Mouse (Mus musculus): ENCODE results near the gene Stat2. TPM values are rescaled to one million over a fixed set of nuclear protein-coding genes. Genes with fewer than 3 reads are reported as not detected.

Stat2 gene
- total RNA-seq (2022): 1 to 10 TPM; 1.6 to 4.5 (median 2.4) TPM

DNA sequence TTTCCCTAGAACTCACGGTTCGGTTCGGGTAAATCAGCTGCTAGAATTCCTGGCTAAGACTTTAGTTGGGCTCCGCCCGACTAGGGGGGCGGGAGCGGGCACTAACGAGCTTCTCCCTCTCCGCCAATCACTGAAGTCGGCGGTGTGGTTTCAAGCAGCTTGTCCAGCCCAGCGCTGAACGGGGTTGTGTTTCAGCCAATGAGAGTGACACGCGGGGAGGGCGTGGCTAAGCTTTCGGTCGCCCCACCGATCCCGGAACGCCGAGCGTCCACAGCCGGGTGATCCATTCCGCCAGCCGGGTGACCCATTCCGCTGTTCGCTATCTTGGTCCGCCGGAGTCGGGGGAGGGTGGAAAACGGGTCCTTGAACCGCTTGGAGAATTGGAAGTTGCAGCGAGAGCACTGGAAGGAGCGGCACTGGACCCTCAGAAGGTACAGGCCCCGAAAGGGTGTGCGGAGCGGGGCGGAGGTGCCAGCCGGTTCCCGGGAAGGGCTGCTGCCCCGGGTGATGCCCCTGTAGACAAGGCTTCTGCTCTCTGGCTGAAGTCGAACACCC, at the start of gene Stat2:
Gene Stat2 (plus strand): TSS at position 273 of the 555 bp plus-strand sequence.
- DNase-seq (ENCODE audit: low spot score in 2 of 2): peak; percentile 95 to 97

DNA sequence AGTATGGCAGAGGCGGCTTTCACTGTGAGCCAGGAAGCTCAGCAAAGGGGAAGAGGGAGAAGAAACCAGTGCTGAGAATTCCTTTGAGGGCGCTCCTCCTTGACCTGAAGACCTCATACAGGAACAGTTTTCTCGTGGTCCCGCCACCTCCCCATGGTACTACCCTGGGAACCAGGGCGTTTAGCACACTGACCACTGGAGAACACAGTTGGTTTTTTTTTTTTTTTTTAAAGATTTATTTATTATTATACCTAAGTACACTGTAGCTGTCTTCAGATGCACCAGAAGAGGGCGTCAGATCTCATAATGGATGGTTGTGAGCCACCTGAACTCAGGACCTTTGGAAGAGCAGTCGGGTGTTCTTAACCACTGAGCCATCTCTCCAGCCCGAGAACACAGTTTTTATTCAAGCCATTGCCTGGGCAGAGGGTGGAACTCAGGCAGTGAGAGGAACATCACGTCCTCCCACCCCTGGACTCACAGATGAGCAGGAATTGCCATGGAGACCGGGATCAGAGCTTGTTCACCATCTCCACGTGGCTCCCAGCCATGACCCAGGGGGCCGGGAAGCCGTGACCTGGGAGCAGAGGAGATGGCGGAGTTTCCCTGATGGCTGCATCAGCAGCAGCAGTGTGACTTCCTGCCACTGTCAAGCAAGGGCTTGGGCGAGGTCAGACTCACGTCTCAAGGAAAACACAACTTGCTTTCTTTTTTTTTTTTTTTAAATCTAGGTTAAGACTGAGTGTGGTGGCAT, 48.6 kb upstream of the Stat2 start:
- DNase-seq (ENCODE audit: low spot score in 2 of 2): no peak

DNA sequence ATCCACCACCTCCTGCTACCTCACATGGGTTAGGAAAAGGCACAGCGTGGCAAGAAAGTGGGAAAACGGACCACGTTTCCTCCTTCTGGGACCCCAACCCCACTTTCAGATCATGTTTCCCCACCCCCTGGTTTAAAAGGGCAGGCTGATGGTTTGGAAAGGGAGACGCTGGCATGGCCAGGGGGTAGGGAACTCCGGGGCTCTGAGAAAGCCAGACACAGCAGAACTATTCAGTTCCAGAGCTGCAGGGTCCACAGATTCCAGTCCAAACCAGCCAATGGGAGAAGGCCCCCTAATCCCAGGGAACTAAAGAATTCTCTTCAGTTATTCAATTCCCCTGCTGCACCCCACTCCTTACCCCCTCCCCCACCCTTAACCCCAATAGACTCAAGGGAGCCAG, 45.3 kb upstream of the Stat2 start:
- no peak for DNase-seq (ENCODE audit: low spot score in 2 of 2)

DNA sequence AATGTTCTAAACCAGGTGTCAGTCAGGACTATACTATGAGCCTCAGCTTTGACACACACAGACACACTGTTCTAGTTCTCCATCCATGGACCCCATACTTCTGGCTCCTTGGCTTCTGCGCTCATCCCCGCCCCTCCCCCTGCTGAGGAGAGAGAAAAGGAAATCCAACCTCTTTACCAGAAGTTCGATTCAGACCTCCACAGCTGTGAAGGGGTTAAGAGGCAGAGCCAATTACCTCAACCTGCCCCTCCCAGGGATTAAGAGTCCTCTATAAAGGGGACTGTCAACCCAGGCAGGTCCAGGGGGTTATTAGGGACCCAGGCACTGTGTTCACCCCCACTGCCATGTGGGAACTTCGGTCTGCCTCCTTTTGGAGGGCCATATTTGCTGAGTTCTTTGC, 44.8 kb upstream of the Stat2 start, which contains the start of gene Mip:
Gene Mip (plus strand): TSS at position 301 of the 400 bp plus-strand sequence.
- no peak for DNase-seq (ENCODE audit: low spot score in 2 of 2)

DNA sequence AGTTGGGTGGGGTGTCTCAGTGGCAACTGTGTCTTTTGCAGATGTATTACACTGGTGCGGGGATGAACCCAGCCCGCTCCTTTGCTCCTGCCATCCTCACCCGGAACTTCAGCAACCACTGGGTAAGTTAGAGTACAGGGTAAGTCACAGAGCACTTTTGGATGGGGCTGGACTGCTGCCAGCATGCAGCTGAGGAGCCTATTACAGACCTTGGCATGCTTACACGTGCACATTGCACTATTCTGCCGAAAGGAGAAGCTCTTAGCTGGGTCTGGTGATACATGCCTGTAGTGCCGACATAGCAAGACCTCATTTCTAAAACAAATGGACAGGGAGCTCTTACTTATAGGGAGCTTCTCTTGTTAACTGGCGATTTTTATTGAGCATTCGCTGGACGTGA, 42.8 kb upstream of the Stat2 start:
- DNase-seq (ENCODE audit: low spot score in 2 of 2): no peak

DNA sequence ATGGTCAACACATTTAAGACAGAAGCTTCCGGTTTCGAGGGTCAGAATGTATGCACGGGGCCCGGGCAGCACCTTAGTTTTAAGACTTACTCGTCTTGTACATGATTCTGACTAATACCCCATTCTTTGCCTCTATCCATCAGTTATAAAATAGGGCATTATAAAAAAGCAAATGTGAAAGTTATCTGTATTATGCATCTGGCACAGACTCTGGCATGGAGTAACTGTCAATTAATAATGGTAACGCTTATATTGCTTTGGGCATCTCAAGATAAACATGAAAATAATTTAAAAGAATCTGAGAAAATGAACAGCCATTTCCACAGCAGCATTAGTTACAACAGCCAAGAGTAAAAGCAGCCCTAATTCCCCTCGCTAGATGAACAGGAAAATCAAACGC, 42.4 kb upstream of the Stat2 start:
- DNase-seq (ENCODE audit: low spot score in 2 of 2): no peak

DNA sequence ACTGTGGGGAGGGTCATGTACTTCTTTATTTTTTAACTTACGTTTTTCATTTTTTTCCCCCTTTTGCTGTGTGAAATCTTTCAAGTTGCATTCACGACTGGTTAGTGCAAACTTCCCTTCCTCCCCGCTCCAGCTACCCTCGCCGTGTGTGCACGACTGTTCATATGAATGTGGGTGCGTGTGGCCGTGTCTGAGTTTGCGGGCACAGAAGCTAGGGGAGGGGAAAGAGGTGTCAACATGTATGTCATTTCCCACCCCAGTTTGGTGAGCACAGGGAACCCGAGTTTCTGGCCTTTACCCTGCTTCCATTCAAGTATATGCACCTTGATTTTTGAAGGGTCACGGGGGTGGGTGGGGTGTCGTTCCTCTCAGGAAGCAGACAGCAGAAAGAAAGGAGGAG, 39.8 kb upstream of the Stat2 start:
- no peak for DNase-seq (ENCODE audit: low spot score in 2 of 2)

DNA sequence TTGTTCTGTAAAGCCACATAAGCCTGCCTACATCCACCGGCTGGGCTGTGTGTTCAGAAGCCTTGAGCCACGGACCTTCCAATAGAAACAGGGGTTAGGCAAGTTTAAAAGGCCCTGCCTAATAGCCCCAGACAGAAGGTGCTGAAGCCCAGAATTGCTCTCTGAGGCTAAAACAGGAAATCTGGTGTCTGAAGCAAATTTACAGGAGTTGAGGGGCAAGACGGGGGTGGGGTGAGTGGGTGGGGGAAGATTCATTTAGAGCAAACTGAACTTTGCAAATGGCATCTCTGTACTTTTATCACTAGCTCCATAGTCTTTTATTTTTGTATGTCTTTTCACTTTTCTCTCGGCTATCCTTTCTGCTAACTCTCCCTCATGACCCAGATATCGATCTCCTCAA, 39.2 kb upstream of the Stat2 start:
- no peak for DNase-seq (ENCODE audit: low spot score in 2 of 2)

DNA sequence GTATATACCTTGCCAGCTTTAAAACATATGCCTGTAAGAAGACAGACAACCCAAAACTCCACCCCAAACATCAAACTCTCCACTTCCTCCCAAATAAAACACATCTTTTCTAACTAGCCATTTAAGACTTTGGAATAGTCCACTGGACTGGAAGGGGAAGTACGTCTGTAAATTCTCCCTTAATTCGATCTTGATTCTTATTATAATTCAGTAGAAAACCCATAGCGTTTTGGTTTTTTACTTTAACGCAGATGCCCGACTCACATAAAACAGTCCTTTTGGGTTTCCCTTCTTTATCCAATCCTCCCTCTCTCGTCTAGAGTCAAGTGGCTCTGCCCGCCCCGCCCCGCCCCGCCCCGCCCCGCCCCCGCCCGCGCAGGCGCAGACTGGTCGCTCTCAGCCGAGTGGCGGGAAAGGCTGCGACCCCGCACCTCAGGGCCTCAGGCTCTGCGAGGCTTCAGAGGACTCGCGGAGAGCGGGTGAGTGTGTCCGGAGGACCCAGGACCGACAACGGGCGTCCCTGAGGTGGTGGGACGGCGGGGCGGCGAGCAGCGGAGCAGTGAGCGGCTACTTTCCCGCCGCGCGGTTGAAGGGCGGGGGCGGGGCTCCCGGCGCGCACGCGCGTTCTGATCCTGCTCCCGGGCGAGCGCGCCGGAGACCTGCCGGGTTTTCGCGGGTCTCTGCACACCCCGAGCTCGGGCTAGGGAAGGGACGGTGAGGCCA, 38.5 kb upstream of the Stat2 start, which contains the start of gene Timeless:
Gene Timeless (plus strand): TSS at position 369 of the 723 bp plus-strand sequence.
- DNase-seq (ENCODE audit: low spot score in 2 of 2): peak; percentile 72 to 81

DNA sequence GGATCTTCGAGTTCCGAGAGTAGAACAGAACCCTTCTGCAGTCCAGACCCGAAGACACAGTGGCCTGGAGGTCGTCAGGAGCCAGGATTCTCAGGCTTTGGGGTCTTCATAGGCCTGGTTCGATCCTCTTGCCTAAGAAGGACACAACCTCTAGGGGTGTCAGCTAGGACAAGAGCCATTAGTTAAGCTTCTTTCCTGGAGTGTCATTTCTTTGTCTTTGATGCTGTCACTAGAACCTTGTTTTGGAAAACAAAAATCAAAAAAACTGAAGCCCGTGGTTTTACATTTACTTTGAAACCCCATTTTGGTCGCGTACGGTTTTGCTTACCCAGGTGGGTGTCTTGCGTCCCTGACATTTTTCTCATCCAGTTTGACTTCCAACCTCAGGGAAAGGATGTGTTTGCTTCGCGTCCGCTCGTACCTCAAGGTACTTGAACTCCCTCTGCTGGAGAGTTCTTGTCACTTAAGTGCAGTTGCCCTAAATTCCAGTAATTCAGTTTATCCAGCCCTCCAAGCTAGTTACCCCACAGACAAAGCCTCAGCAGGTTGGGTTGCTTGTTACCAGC, 37.9 kb upstream of the Stat2 start:
- no peak for DNase-seq (ENCODE audit: low spot score in 2 of 2)

DNA sequence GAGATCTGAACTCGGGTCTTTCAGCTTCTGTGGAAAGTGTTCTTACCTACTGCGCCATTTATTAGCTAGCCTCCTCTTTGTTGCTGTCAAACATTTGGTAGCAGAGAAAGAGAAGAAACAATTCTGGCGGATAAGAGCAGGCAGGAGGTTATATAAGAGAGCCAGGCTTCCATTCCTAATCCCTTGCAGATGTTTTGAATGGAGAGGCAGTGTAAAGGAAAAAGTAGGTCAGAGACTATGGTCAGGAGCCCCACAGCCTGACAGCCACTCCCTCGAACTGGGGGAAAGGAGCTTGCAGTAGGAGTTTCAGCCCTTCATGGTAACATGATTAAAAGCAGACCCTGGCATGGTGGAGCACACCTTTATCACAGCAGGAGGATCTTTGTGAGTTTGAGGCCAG, 34.0 kb upstream of the Stat2 start:
- DNase-seq (ENCODE audit: low spot score in 2 of 2): no peak

DNA sequence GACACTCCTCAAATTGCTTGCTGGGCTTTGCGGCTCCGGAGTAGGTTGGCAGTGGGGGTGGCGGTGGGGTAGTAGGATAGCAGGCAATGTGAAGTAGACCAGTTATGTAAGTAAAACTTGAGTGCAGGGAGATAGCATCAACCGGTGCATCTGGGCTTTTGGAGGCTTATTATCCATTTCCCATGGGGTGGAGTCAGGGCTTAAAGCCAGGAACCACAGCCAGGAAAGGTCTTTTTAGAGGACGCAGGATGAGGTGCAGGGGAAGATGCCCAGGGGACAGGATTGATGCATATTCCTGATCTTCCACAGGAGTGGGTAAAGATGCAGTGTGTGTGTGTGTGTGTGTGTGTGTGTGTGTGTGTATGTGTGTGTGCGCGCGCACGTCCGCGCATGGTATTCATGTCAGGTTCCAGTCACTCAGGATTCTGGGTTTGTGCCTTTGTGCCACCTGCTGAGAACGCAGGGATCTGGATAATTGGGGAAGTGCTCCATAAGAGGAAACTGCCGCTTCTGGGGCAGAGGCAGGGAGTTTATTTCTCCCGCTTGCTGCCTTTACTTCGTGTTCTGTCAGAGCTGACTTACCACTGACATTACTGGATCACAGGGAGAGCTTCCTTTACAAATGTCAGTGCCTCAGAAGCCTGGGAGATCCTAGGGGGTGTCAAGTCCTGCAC, 32.4 kb upstream of the Stat2 start:
- DNase-seq (ENCODE audit: low spot score in 2 of 2): peak in 1 of 2 experiments; percentile 19

DNA sequence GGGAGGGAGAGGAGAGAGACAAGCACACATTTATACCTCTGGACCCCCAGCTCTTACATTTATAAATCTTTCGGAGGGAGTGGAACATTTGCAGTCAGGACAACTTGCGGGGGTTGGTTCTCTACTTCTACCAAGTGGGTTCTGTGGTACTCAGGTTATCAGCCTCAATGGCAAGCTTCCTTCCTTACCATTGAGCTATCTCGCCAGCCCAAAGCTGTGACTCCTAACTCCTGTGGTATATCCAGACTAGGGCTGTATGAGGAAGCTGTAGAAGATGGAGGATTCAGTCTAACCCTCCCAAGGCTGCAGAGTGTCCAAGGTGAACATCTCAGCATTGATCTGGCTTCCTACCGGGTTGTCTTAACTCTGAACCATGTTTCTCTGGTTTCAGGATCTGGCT, 31.2 kb upstream of the Stat2 start:
- no peak for DNase-seq (ENCODE audit: low spot score in 2 of 2)

DNA sequence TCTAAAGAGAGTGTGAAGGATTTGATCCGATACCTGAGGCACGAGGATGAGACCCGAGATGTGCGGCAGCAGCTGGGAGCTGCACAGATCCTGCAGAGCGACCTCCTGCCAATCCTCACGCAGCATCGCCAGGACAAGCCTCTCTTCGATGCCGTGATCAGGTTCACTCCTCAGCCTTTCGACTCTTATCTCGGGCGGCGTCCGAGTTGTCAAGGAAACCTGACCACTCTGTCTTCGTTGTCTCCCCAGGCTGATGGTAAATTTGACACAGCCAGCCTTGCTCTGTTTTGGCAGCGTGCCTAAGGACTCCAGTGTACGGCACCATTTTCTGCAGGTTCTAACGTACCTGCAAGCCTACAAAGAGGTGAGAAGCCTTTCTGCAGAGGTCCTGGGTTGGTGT, 30.2 kb upstream of the Stat2 start:
- no peak for DNase-seq (ENCODE audit: low spot score in 2 of 2)

DNA sequence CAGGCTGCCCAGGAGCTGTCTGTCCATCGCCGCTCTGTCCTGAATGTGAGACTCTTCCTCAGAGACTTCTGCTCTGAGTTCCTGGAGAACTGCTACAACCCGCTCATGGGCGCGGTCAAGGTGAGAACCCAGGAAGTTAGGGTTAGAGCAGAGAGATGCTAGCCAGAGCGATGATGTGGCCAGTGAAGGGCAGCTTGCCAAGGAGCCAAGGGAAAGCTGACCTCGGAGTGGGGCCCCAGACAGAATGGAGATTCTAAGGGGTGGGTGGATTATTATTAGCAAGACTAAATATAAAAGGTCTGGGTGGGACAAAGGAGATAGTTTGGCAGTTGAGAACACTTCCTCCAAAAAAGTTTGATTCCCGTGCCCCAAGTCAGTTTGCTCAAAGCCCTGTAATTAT, 27.1 kb upstream of the Stat2 start:
- no peak for DNase-seq (ENCODE audit: low spot score in 2 of 2)

DNA sequence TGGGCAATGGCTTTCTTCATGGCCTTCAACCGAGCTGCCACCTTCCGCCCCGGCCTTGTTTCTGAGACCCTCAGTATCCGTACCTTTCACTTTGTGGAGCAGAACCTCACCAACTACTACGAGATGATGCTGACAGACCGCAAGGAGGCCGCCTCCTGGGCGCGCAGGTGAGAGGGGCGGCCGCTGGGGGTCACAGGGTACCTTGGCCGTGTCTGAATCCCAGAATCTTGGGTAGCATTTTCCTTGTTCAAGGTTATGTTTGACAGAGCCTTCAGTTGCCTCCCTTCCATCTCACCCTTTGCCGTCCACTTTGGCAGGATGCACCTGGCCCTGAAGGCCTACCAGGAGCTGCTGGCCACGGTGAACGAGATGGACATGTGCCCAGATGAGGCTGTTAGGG, 26.2 kb upstream of the Stat2 start:
- DNase-seq (ENCODE audit: low spot score in 2 of 2): no peak

DNA sequence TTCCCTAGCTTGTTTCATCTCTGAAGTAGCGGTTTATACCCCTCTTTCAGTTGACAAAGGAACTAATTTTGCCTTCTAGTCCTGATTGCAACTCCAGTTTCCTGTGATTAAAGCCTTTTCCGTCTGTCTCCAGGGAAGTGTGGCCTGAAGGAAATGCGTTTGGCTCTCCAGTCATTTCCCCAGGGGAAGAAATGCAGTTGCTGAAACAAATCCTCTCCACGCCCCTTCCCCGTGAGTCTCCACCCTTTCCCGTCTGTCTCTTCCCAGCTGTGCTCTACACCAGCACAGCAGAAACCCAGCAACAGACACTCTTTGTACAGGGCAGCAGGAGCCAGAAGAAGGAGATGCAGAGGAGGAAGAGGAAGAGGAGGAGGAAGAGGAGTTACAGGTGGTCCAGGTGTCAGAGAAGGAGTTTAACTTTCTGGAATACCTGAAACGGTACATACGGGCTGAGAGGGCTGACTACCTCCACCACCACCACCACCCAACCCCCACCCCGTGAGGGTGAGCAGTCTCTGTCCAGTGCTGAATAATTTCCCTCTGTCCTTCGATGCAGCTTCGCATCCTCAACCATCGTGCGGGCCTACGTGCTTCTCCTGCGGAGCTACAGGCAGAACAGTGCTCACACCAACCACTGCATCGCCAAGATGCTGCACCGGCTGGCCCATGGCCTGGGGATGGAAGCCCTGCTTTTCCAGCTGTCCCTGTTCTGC, 23.2 kb upstream of the Stat2 start:
- DNase-seq (ENCODE audit: low spot score in 2 of 2): peak; percentile 30 to 40

DNA sequence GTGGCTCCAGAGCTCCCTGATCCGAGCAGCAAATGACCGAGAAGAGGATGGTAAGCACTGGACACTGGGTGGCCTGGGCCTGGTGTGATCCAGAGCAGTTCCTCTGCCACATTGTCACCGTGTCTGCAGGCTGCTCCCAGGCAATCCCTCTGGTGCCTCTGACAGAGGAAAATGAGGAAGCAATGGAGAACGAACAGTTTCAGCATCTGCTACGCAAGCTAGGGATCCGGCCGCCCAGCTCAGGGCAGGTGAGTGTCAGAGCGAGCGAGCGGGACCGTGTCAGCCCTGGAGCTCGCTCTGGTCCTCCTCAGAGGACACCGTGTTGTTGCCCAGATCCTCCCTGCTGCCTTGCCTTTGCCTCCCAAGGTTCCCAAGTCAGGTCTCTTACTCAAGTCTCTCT, 19.8 kb upstream of the Stat2 start:
- no peak for DNase-seq (ENCODE audit: low spot score in 2 of 2)

DNA sequence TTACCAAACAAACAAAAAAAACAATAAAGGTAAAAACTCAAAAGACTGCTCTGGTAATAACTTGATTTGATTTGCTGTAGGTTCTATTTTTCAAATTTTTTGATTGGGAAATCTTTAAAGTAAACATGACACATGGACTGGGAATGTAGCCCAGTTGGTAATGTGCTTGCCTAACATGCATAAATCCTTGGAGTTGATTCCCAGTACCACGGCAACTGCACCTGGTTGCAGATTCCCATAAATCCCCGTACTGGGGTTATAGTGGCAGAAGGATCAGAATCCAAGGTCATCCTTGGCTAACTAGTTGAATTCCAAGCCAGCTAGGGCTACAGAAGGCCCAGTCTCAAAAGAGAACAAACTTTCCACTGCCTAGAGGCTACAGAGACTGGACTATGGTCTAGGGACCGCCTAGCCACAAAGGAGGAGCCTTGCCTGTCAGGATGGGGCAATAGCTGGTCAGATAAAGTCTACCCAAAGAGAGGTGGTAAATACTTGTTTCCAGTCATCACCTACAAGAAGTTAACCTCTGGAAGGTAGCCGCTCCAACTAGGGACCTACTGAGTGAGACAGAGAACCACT, 16.6 kb upstream of the Stat2 start, which contains the start of gene Apon:
Gene Apon (plus strand): TSS at position 420 of the 579 bp plus-strand sequence.
- DNase-seq (ENCODE audit: low spot score in 2 of 2): no peak

DNA sequence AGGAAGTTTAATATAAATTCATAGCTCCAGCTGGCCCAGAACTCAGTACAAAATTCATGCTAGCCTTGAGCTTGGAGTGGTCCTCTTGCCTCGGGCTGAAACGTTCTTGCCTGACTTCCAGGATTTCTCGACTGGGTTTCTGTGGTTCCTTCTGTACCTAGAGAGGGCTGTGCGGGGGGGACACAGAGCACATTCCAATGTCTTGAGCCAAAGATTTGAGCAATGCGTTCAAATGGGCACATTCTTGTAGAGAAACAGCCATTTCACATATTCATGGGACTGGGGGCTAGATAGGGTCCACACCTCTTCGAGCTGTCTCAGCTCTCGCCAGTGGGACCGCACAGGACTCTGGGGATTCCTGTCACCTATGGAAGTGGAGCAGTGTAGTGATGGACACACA, 14.4 kb upstream of the Stat2 start:
- no peak for DNase-seq (ENCODE audit: low spot score in 2 of 2)

DNA sequence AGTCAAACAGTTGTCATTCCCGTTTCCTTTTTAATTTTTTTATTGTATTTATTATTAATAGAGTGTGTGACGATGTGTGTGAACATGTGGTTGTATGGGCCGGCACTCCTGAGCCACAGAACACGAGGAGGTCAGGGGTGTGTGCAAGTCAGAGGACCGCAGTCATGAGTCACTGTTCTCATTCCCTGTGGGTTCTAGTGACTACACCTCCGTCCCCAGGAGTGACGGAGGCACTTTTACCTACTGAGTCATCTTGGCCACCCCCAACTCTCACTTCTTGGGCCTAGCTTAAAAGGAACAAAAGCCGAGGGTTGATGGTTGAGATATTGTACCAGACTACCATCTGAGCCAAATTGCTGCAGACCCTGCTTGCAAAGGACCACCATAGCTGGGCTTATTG, 14.0 kb upstream of the Stat2 start:
- DNase-seq (ENCODE audit: low spot score in 2 of 2): no peak

Data from gastrocnemius, adult 8-10 months (tissue).